ENCODE assay signal across 8 mouse cellular contexts in genomic region chr3:96579885-96580454, GRCm38 (mm10). TPM values are rescaled to one million over a fixed set of nuclear protein-coding genes. Genes with fewer than 3 reads are reported as not detected.
A peak's percentile ranks its signal among the peaks of the same experiment; 100 is the strongest.
DNase-seq lines count a peak whose midpoint lies in the region; ATAC-seq and TF ChIP-seq lines count a peak whose summit lies in the region.

No protein-coding gene starts in this region.

- 10% methylated on average over 16 of the region's 16 CpGs for whole genome bisulfite sequencing in forebrain, embryonic 10.5 days
- WGBS in heart, embryonic 15.5 days, result 10% methylated on average over 16 of the region's 16 CpGs
- 4% methylated on average over 16 of the region's 16 CpGs for WGBS in liver, embryonic 14.5 days (ENCODE audit: insufficient replicate concordance)
- WGBS in stomach, embryonic 15.5 days, result 12% methylated on average over 16 of the region's 16 CpGs

- ATAC-seq in heart, embryonic 15.5 days (replicated peaks; ENCODE audit: insufficient number of reproducible peaks, insufficient read depth, low FRiP score, low read depth), result 0 out of 2 replicates have a peak, but pooled peaks have one; percentile 8
- ATAC-seq in liver, embryonic 14.5 days (ENCODE audit: insufficient read depth), result peak; percentile 60
- peak; percentile 36; the same call in 1 of the 2 replicates for ATAC-seq in stomach, embryonic 15.5 days (ENCODE audit: insufficient read depth, low FRiP score, low read depth)

- peaks cover 17% of the 10 kb centered on the region for H3K27me3 ChIP-seq in forebrain, embryonic 10.5 days (ENCODE audit: poor library complexity, severe bottlenecking)
- no peaks in the 10 kb centered on the region for H3K27me3 ChIP-seq in heart, embryonic 15.5 days
- no peaks in the 10 kb centered on the region for H3K27me3 ChIP-seq in liver, embryonic 14.5 days (ENCODE audit: control insufficient read depth, insufficient read depth, low read length)
- no peaks in the 10 kb centered on the region for H3K27me3 ChIP-seq in stomach, embryonic 15.5 days (replicated peaks)

- no peaks in the 10 kb centered on the region for H3K36me3 ChIP-seq in forebrain, embryonic 10.5 days (replicated peaks)
- no peaks in the 10 kb centered on the region for H3K36me3 ChIP-seq in heart, embryonic 15.5 days
- H3K36me3 ChIP-seq in liver, embryonic 14.5 days (replicated peaks; ENCODE audit: control insufficient read depth, insufficient read depth, low read depth), result no peaks in the 10 kb centered on the region
- no peaks in the 10 kb centered on the region for H3K36me3 ChIP-seq in stomach, embryonic 15.5 days

- peak overlapping the region; percentile 59 for H3K4me2 ChIP-seq in heart, embryonic 15.5 days
- H3K4me2 ChIP-seq in liver, embryonic 14.5 days (ENCODE audit: low read depth), result peak overlapping the region; percentile 45
- H3K4me2 ChIP-seq in stomach, embryonic 15.5 days, result peak overlapping the region; percentile 53

- H3K9me3 ChIP-seq in forebrain, embryonic 10.5 days, result no peaks in the 10 kb centered on the region
- H3K9me3 ChIP-seq in heart, embryonic 15.5 days (replicated peaks), result no peaks in the 10 kb centered on the region
- no peaks in the 10 kb centered on the region for H3K9me3 ChIP-seq in liver, embryonic 14.5 days (ENCODE audit: control insufficient read depth, low read length)
- no peaks in the 10 kb centered on the region for H3K9me3 ChIP-seq in stomach, embryonic 15.5 days

- peak; percentile 100 for TF ChIP-seq CTCF in liver, embryonic 14.5 days (IDR thresholded peaks at IDR 0.05; ENCODE audit: low read depth)

- H3K4me3 ChIP-seq in forebrain, embryonic 10.5 days, result peak overlapping the region; percentile 47
- peak overlapping the region; percentile 30 for H3K4me3 ChIP-seq in heart, embryonic 15.5 days
- no peak overlapping the region for H3K4me3 ChIP-seq in liver, embryonic 14.5 days (ENCODE audit: insufficient read depth in 1 of 2, low read depth in 2 of 2, low read length in 2 of 2)
- H3K4me3 ChIP-seq in stomach, embryonic 15.5 days (replicated peaks), result 0 out of 2 replicates have a peak overlapping the region, but pooled peaks have one; percentile 12

- peak; percentile 91 for DNase-seq in CD8-positive naive resting alpha-beta T cell, adult 2 months (ENCODE audit: low read depth in 2 of 2, low spot score in 2 of 2)
- DNase-seq in c-Kit-positive CD71-negative TER-119-negative erythroid progenitor cells, embryonic 14.5 days (ENCODE audit: low read depth), result peak; percentile 94
- DNase-seq in forebrain, embryonic 10.5 days (ENCODE audit: extremely low spot score, low spot score), result peak; percentile 87
- DNase-seq in kidney, postnatal 25 days, result peak; percentile 89 to 91
- peak; percentile 78 to 89 (median 80) for DNase-seq in liver, embryonic 14.5 days (ENCODE audit: low read depth in 3 of 3, low spot score in 3 of 3)
- peak; percentile 90 for DNase-seq in neural tube, embryonic 10.5 days (ENCODE audit: extremely low spot score, low spot score)

- peak overlapping the region; percentile 56; the same call in 1 of the 2 replicates for H3K27ac ChIP-seq in forebrain, embryonic 10.5 days
- peak overlapping the region; percentile 3; the same call in 1 of the 2 replicates for H3K27ac ChIP-seq in heart, embryonic 15.5 days
- no peak overlapping the region for H3K27ac ChIP-seq in liver, embryonic 14.5 days
- H3K27ac ChIP-seq in stomach, embryonic 15.5 days, result no peak overlapping the region

- peaks cover 41% of the 10 kb centered on the region for H3K4me1 ChIP-seq in forebrain, embryonic 10.5 days
- H3K4me1 ChIP-seq in heart, embryonic 15.5 days (replicated peaks), result peaks cover 47% of the 10 kb centered on the region
- peaks cover 13 to 25% of the 10 kb centered on the region in 2 experiments for H3K4me1 ChIP-seq in liver, embryonic 14.5 days (replicated peaks; ENCODE audit: control insufficient read depth in 2 of 2, insufficient read depth in 2 of 2, low read length in 1 of 2)
- peaks cover 25% of the 10 kb centered on the region for H3K4me1 ChIP-seq in stomach, embryonic 15.5 days

- H3K9ac ChIP-seq in heart, embryonic 15.5 days, result peak overlapping the region; percentile 43; the same call in 1 of the 2 replicates
- no peak overlapping the region for H3K9ac ChIP-seq in liver, embryonic 14.5 days (replicated peaks)
- no peak overlapping the region for H3K9ac ChIP-seq in stomach, embryonic 15.5 days

- no peak for TF ChIP-seq EP300 in liver, embryonic 14.5 days (IDR thresholded peaks at IDR 0.05; ENCODE audit: low read depth)

RNA-seq across cellular contexts. Expression of gene Gm16253, which starts 3.2 kb away (rescaled TPM):
- polyA plus RNA-seq in forebrain, embryonic 10.5 days (2016; fragmentation: Nextera tagmentation; extraction: Ambion mirVana), result 0.66 and 1.6 TPM in 2 replicates
- 1.3 and 1.6 TPM in 2 replicates for polyA plus RNA-seq in heart, embryonic 15.5 days (2015; fragmentation: Nextera tagmentation; extraction: Ambion mirVana)
- not detected in 2 replicates for polyA plus RNA-seq in liver, embryonic 14.5 days (2012; rRNA removed)
- not detected in 2 replicates for polyA plus RNA-seq in liver, embryonic 14.5 days (2014; fragmentation: Nextera tagmentation; extraction: Ambion mirVana)
- polyA plus RNA-seq in stomach, embryonic 15.5 days (2015; fragmentation: Nextera tagmentation; extraction: Ambion mirVana), result 1.6 and 1.8 TPM in 2 replicates

RNA-seq across cellular contexts. Expression of gene Polr3gl, which starts 14.0 kb away (rescaled TPM):
- 23.8 and 27.3 TPM in 2 replicates for polyA plus RNA-seq in forebrain, embryonic 10.5 days (2016; fragmentation: Nextera tagmentation; extraction: Ambion mirVana)
- polyA plus RNA-seq in heart, embryonic 15.5 days (2015; fragmentation: Nextera tagmentation; extraction: Ambion mirVana), result 34.8 and 38.3 TPM in 2 replicates
- polyA plus RNA-seq in liver, embryonic 14.5 days (2012; rRNA removed), result 6.2 and 11.8 TPM in 2 replicates
- polyA plus RNA-seq in liver, embryonic 14.5 days (2014; fragmentation: Nextera tagmentation; extraction: Ambion mirVana), result 3.0 and 3.3 TPM in 2 replicates
- polyA plus RNA-seq in stomach, embryonic 15.5 days (2015; fragmentation: Nextera tagmentation; extraction: Ambion mirVana), result 35.3 and 37.3 TPM in 2 replicates

RNA-seq across cellular contexts. Expression of gene Ankrd34a, which starts 16.5 kb away (rescaled TPM):
- polyA plus RNA-seq in forebrain, embryonic 10.5 days (2016; fragmentation: Nextera tagmentation; extraction: Ambion mirVana), result 1.2 TPM in 2 replicates
- polyA plus RNA-seq in heart, embryonic 15.5 days (2015; fragmentation: Nextera tagmentation; extraction: Ambion mirVana), result 6.7 TPM in 2 replicates
- 0.08 TPM in 2 replicates for polyA plus RNA-seq in liver, embryonic 14.5 days (2012; rRNA removed)
- not detected in 2 replicates for polyA plus RNA-seq in liver, embryonic 14.5 days (2014; fragmentation: Nextera tagmentation; extraction: Ambion mirVana)
- polyA plus RNA-seq in stomach, embryonic 15.5 days (2015; fragmentation: Nextera tagmentation; extraction: Ambion mirVana), result 2.2 and 2.5 TPM in 2 replicates

RNA-seq across cellular contexts. Expression of gene Lix1l, which starts 21.0 kb away (rescaled TPM):
- polyA plus RNA-seq in forebrain, embryonic 10.5 days (2016; fragmentation: Nextera tagmentation; extraction: Ambion mirVana), result 3.2 and 3.9 TPM in 2 replicates
- 5.3 and 5.5 TPM in 2 replicates for polyA plus RNA-seq in heart, embryonic 15.5 days (2015; fragmentation: Nextera tagmentation; extraction: Ambion mirVana)
- 2.7 and 2.9 TPM in 2 replicates for polyA plus RNA-seq in liver, embryonic 14.5 days (2012; rRNA removed)
- polyA plus RNA-seq in liver, embryonic 14.5 days (2014; fragmentation: Nextera tagmentation; extraction: Ambion mirVana), result 0.32 and 0.48 TPM in 2 replicates
- polyA plus RNA-seq in stomach, embryonic 15.5 days (2015; fragmentation: Nextera tagmentation; extraction: Ambion mirVana), result 6.4 and 6.9 TPM in 2 replicates

RNA-seq across cellular contexts. Expression of gene Txnip, which starts 22.2 kb away (rescaled TPM):
- 26.8 and 27.9 TPM in 2 replicates for polyA plus RNA-seq in forebrain, embryonic 10.5 days (2016; fragmentation: Nextera tagmentation; extraction: Ambion mirVana)
- polyA plus RNA-seq in heart, embryonic 15.5 days (2015; fragmentation: Nextera tagmentation; extraction: Ambion mirVana), result 206 and 208 TPM in 2 replicates
- polyA plus RNA-seq in liver, embryonic 14.5 days (2012; rRNA removed), result 33.2 and 42.8 TPM in 2 replicates
- polyA plus RNA-seq in liver, embryonic 14.5 days (2014; fragmentation: Nextera tagmentation; extraction: Ambion mirVana), result 31.9 and 32.5 TPM in 2 replicates
- 140 and 159 TPM in 2 replicates for polyA plus RNA-seq in stomach, embryonic 15.5 days (2015; fragmentation: Nextera tagmentation; extraction: Ambion mirVana)

Comparison
In these comparisons a context has a peak if more than half of its experiments do, and no peak if none do; other contexts are left out.
1. H3K27ac ChIP-seq: peak in forebrain, embryonic 10.5 days (single experiment) and heart, embryonic 15.5 days (single experiment); none in liver, embryonic 14.5 days (single experiment) and stomach, embryonic 15.5 days (single experiment).
2. H3K4me3 ChIP-seq: peak in forebrain, embryonic 10.5 days (single experiment), heart, embryonic 15.5 days (single experiment) and stomach, embryonic 15.5 days (single experiment); none in liver, embryonic 14.5 days (0 of 2).
3. ATAC-seq: peak in every context shown above with its lines; median percentile 60 in liver, embryonic 14.5 days; 36 in stomach, embryonic 15.5 days; 8 in heart, embryonic 15.5 days.
4. Peak in every context shown above with its lines, with median percentiles within 50 percentile points of each other: DNase-seq and H3K4me2 ChIP-seq.